Mouse (Mus musculus) ES-E14 (cell line): ENCODE measurements around the gene Bcl2l12.

ENCODE experiments used
- CHD2 ChIP-seq: IDR thresholded peaks from 2 replicates; pipeline ENCODE4 v1.6.1; 2014; ENCODE audit warnings: mild to moderate bottlenecking, low read depth, low read length, inconsistent platforms
- HCFC1 ChIP-seq: IDR thresholded peaks from 2 replicates; pipeline ENCODE4 v1.6.1; 2012; ENCODE audit warnings: low read length, inconsistent platforms, borderline replicate concordance; ENCODE audit not compliant: insufficient read depth
- MAFK ChIP-seq: IDR thresholded peaks from 2 replicates; pipeline ENCODE4 v1.6.1; 2014; ENCODE audit warnings: mild to moderate bottlenecking, low read depth, low read length, inconsistent platforms; ENCODE audit not compliant: insufficient read depth
- ZC3H11A ChIP-seq: IDR thresholded peaks from 2 replicates; pipeline ENCODE4 v1.6.1; 2012; ENCODE audit warnings: low read depth, mild to moderate bottlenecking, inconsistent platforms, low read length, borderline replicate concordance
- ZNF384 ChIP-seq: IDR thresholded peaks from 2 replicates; pipeline ENCODE4 v1.6.1; 2012; ENCODE audit warnings: low read depth, low read length, inconsistent platforms

DNA sequence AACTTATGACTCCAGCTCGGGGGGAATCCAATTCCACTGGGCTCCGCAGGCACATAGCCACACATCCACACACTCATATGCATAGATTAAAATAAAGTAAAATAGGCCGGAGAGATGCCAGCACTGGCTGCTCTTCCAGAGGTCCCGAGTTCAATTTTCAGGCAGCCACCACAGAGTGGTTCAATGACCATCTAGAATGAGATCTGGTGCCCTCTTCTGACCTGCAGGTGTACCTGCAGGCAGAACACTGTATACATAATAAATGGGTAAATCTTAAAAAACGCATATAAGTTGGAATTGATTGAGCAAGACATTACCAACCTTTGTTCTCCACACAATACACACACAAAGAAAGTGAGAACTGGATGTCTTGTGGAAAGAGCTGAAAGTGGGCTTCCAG is 42.9 kb downstream of the Bcl2l12 start:
- TF ChIP-seq ZC3H11A (no peak), ZNF384 (no peak), CHD2 (no peak), MAFK (no peak), HCFC1 (no peak)
